Mouse (Mus musculus) lung, postnatal 0 days (tissue): ENCODE measurements around the gene Nrbf2. TPM values are rescaled to one million over a fixed set of nuclear protein-coding genes. Genes with fewer than 3 reads are reported as not detected.

Experiments
- ATAC-seq: fragments of 200-750 bp; cut with Nextera tagmentation; 2 replicates; pipeline ENCODE4 v1.8.0; 2017; ENCODE audit warnings: moderate library complexity
- DNase-seq: peaks from one replicate; pipeline ENCODE4 v3.0.0-alpha.2; 2016; ENCODE audit warnings: low spot score
- H3K27ac ChIP-seq: fragments of 300-500 bp; sonication (generic); 2 replicates; pipeline ENCODE4 v1.5.1; 2014; ENCODE audit warnings: antibody characterized with exemption, mild to moderate bottlenecking, low read length, mixed read lengths
- H3K27me3 ChIP-seq: fragments of 300-500 bp; sonication (generic); replicated peaks from 2 replicates; pipeline ENCODE4 v1.6.1; 2014; ENCODE audit warnings: low read length, mixed read lengths; ENCODE audit not compliant: insufficient read depth
- H3K36me3 ChIP-seq: fragments of 300-500 bp; sonication (generic); 2 replicates; pipeline ENCODE4 v1.6.1; 2014; ENCODE audit warnings: low read length, mixed read lengths; ENCODE audit not compliant: insufficient read depth
- H3K4me1 ChIP-seq: fragments of 300-500 bp; sonication (generic); 2 replicates; pipeline ENCODE4 v1.6.1; 2014; ENCODE audit warnings: antibody characterized with exemption, low read depth, low read length, mixed read lengths; ENCODE audit not compliant: insufficient read depth
- H3K4me2 ChIP-seq: fragments of 300-500 bp; sonication (generic); replicated peaks from 2 replicates; pipeline ENCODE4 v1.6.1; 2014; ENCODE audit warnings: low read depth, mild to moderate bottlenecking, low read length, moderate library complexity, mixed read lengths
- H3K4me3 ChIP-seq: fragments of 300-500 bp; sonication (generic); 2 replicates; pipeline ENCODE4 v1.5.1; 2014; ENCODE audit warnings: low read depth, low read length
- H3K9ac ChIP-seq: fragments of 300-500 bp; sonication (generic); replicated peaks from 2 replicates; pipeline ENCODE4 v1.6.1; 2014; ENCODE audit warnings: low read depth, mild to moderate bottlenecking
- H3K9me3 ChIP-seq: fragments of 300-500 bp; sonication (generic); 2 replicates; pipeline ENCODE4 v1.6.1; 2016; ENCODE audit warnings: low read length, mixed read lengths
- CTCF ChIP-seq: IDR thresholded peaks from 2 replicates; pipeline ENCODE4 v1.5.1; 2016; ENCODE audit warnings: antibody characterized with exemption, mild to moderate bottlenecking
- EP300 ChIP-seq: IDR thresholded peaks from 2 replicates; pipeline ENCODE4 v1.6.1; 2016; ENCODE audit warnings: antibody characterized with exemption, mild to moderate bottlenecking, control low read depth
- WGBS: fragments of 180-500 bp; shearing (Covaris S2); extraction: QIAGEN DNeasy Blood & Tissue Kit; methylation state at CpG from one replicate; pipeline ENCODE4 v1.1.7; 2014; 5-methylcytosine and 5-hydroxymethylcytosine counted together
- polyA plus RNA-seq: library from polyadenylated mRNA; unstranded; fragments of >200 nt; fragmentation: Nextera tagmentation; extraction: Ambion mirVana; gene quantifications from 2 replicates; pipeline ENCODE4 v1.2.1, GENCODE M21; 2015

The Nrbf2 gene
- polyA plus RNA-seq, 1 experiment from 2014 or later = 40.6 TPM

DNA sequence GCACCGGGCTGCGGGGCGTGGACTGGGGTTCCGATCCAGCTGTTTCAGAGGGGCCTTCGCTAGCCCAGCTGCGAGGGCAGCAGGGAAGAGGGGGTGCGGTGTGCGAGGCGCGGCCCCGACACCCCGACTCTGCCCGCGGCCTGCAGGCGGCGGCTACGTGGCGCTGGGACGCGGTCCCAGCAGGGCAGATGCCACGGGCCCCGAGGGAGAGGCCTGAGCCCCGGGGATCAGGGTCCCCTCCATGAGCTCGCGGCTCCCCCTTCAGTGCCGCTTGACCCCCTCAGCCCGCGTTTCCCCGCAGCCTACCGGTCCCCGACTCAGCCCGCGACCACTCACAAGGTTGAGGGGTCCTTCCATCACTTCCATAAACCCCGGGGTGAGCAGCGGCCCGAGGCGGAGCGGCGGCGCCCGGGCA, 337 bp downstream of the Nrbf2 start:
- no peaks in the 10 kb centered on the region for H3K36me3 ChIP-seq
- TF ChIP-seq EP300 (no peak), CTCF (peak; percentile 47)
- peak; percentile 49 for ATAC-seq
- no peaks in the 10 kb centered on the region for H3K9me3 ChIP-seq
- peak overlapping the region; percentile 82 for H3K4me3 ChIP-seq
- WGBS = under 1% methylated on average over 20 of the region's 41 CpGs
- no peaks in the 10 kb centered on the region for H3K27me3 ChIP-seq
- peak overlapping the region; percentile 90 for H3K4me2 ChIP-seq
- H3K4me1 ChIP-seq = peaks cover 17% of the 10 kb centered on the region; the same call in 1 of the 2 replicates
- peak overlapping the region; percentile 80 for H3K27ac ChIP-seq
- DNase-seq = peak; percentile 41
- peak overlapping the region; percentile 79 for H3K9ac ChIP-seq

DNA sequence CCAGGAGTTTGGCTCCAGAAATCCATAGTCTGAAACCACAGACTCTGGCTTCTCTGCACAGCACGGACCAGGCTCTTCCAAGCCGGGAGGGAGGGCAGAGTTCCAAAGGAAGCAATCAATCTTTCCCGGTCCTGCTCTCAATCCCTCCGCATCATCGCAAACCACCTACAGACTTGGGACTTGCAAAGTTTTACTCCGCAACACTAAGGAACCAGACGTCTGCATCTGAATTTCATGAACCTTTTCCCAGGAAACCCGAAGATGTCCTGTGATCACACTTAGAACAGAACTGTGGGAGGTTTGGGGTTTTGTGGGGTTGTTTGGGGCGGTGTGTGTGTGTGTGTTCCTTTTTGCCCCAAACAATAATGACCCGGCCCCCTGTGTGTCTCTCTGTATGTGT, 794 bp downstream of the Nrbf2 start:
- no peaks in the 10 kb centered on the region for H3K9me3 ChIP-seq
- H3K9ac ChIP-seq = peak overlapping the region; percentile 79
- peak overlapping the region; percentile 82 for H3K4me3 ChIP-seq
- ATAC-seq (no peak), DNase-seq (peak; percentile 65)
- no peak for TF ChIP-seq CTCF
- no peak for TF ChIP-seq EP300
- 1% methylated on average over 10 of the region's 10 CpGs for WGBS
- H3K27me3 ChIP-seq = no peaks in the 10 kb centered on the region
- peak overlapping the region; percentile 90 for H3K4me2 ChIP-seq
- H3K36me3 ChIP-seq = no peaks in the 10 kb centered on the region
- peak overlapping the region; percentile 80 for H3K27ac ChIP-seq
- peaks cover 17% of the 10 kb centered on the region; the same call in 1 of the 2 replicates for H3K4me1 ChIP-seq

DNA sequence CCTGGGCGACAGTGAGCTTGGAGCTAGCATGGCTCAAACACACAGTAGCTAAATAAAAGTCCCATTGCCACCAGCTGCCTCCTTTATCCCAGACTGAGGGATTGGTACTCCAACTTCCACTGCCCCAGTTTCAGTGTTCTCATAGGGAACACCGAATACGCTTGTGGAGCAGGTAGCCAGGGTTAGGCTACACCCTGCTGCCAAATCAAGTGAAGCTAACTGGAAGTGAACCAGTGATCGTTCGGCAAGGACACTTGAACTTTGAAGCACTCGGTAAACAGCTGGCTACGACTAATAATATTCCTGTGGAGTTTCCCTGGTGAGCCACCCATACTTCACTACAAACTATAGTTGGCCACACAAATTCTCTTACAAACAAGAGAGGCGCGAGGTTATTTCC, 1.6 kb downstream of the Nrbf2 start:
- ATAC-seq = no peak
- H3K9ac ChIP-seq = peak overlapping the region; percentile 79; the same call in 1 of the 2 replicates
- peak; percentile 69 for DNase-seq

DNA sequence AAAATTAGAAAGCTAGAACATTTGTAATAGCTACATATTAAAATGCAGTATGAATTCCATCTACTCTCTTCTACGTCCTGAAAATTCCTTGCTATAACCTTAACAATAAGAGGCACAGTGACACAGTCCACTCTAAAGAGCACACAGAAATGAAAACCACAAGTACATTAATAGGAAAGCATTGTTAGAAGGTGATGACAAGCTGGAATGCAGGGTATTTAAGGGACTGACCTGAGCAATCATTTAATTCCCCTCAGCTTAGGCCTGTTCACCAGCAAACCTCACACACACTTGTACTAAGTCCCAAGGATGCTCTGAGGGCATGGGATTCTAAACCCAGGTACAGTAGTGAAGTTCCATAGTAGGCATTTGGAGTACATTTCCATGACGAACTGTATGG, 2.6 kb downstream of the Nrbf2 start:
- ATAC-seq (no peak), DNase-seq (no peak)
- no peak for TF ChIP-seq CTCF
- TF ChIP-seq EP300 = no peak
- Histone ChIP-seq H3K4me1 (peaks cover 17% of the 10 kb centered on the region; the same call in 1 of the 2 replicates), H3K27ac (no peak overlapping the region), H3K27me3 (no peaks in the 10 kb centered on the region), H3K9ac (no peak overlapping the region), H3K4me3 (no peak overlapping the region), H3K4me2 (no peak overlapping the region), H3K9me3 (no peaks in the 10 kb centered on the region), H3K36me3 (no peaks in the 10 kb centered on the region)
- 66% methylated on average over 2 of the region's 2 CpGs for WGBS

More for the DNA sequence above, 1.6 kb downstream of the Nrbf2 start:
- H3K36me3 ChIP-seq = no peaks in the 10 kb centered on the region
- H3K4me2 ChIP-seq = peak overlapping the region; percentile 90
- TF ChIP-seq EP300 = no peak
- TF ChIP-seq CTCF = no peak
- WGBS = 50% methylated on average over 9 of the region's 9 CpGs
- H3K4me3 ChIP-seq = peak overlapping the region; percentile 82; the same call in 1 of the 2 replicates
- H3K9me3 ChIP-seq = no peaks in the 10 kb centered on the region
- H3K4me1 ChIP-seq = peaks cover 17% of the 10 kb centered on the region; the same call in 1 of the 2 replicates
- peak overlapping the region; percentile 80; the same call in 1 of the 2 replicates for H3K27ac ChIP-seq
- H3K27me3 ChIP-seq = no peaks in the 10 kb centered on the region

DNA sequence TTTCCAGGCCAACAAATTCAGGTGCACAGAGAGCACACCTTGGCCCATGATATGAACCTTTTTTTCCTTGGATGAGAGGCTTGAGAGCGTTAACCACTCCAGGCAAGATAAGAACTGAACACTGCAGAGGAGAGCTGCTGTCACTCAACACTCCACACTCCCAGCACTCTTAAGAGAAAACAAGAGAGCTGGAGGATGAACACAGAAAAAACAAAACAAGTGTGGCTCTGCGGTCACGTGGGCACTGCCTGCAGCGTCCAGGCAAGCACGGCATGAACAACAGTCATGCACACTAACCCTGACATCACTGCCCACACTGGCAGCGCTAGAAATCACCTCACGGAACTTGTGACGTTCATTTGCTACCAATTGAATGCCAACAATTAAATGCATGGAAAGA, 3.3 kb downstream of the Nrbf2 start:
- Histone ChIP-seq H3K27me3 (no peaks in the 10 kb centered on the region), H3K4me3 (no peak overlapping the region), H3K36me3 (no peaks in the 10 kb centered on the region), H3K9me3 (no peaks in the 10 kb centered on the region), H3K9ac (no peak overlapping the region), H3K4me2 (no peak overlapping the region), H3K4me1 (peaks cover 17% of the 10 kb centered on the region; the same call in 1 of the 2 replicates), H3K27ac (no peak overlapping the region)
- ATAC-seq (no peak), DNase-seq (peak; percentile 46)
- 57% methylated on average over 8 of the region's 8 CpGs for WGBS
- TF ChIP-seq CTCF (no peak), EP300 (no peak)

DNA sequence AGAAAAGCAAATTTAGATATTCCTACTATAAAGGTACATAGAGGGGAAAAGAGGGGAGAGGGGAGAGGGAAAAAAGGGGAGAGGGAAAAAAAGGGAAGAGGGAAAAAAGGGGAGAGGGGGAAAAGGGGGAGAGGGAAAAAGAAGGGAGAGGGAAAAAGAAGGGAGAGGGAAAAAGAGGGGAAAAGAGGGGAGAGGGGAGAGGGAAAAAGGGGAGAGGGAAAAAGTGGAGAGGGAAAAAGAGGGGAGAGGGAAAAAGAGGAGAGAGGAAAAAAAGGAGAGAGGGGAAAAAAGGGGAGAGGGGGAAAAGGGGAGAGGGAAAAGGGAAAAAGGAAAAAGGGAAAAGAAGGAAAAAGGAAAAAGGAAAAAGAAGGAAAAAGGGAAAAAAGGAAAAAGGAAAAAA, 9.2 kb downstream of the Nrbf2 start:
- no peak overlapping the region for H3K27ac ChIP-seq
- H3K4me3 ChIP-seq = no peak overlapping the region
- no peaks in the 10 kb centered on the region for H3K4me1 ChIP-seq
- H3K36me3 ChIP-seq = peaks cover 9% of the 10 kb centered on the region; the same call in 1 of the 2 replicates
- H3K4me2 ChIP-seq = no peak overlapping the region
- no peak overlapping the region for H3K9ac ChIP-seq
- H3K9me3 ChIP-seq = no peaks in the 10 kb centered on the region
- H3K27me3 ChIP-seq = no peaks in the 10 kb centered on the region
- DNase-seq (no peak), ATAC-seq (no peak)
- TF ChIP-seq CTCF = no peak
- TF ChIP-seq EP300 = no peak

DNA sequence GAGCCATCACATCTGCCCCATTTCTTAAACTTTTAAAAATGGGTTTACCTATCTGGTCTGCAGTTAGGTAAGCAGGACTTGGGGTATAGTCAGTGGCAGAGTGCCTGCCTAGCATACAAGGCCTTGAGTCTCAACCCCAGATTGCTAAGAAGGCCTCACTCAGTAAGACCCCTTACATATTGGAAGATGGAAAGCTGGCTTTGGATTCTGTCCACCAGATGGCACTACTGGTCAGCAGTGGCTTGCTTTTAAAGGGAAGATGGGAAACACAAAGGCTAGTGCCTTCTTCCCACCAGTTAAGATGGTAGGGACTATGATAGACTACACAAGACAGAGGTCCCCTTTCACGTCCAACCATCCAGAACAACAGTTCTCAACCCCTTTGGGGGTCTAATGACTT, 20.3 kb downstream of the Nrbf2 start:
- no peak overlapping the region for H3K9ac ChIP-seq
- no peaks in the 10 kb centered on the region for H3K27me3 ChIP-seq
- H3K4me1 ChIP-seq = no peaks in the 10 kb centered on the region
- DNase-seq = peak; percentile 56
- H3K27ac ChIP-seq = no peak overlapping the region
- no peak for ATAC-seq
- H3K9me3 ChIP-seq = no peaks in the 10 kb centered on the region
- no peak overlapping the region for H3K4me3 ChIP-seq
- H3K36me3 ChIP-seq = peaks cover 10% of the 10 kb centered on the region; the same call in 1 of the 2 replicates
- no peak overlapping the region for H3K4me2 ChIP-seq
- 62% methylated on average over 1 of the region's 1 CpGs for WGBS
- TF ChIP-seq CTCF = peak; percentile 87
- TF ChIP-seq EP300 = no peak
